Mouse (Mus musculus) stomach, postnatal 0 days (tissue): ENCODE results near the gene Kank4. TPM values are rescaled to one million over a fixed set of nuclear protein-coding genes. Genes with fewer than 3 reads are reported as not detected.
"Not testable (repeated sequence)": the region's sequence is repeated elsewhere in the genome, so short reads cannot be mapped to it uniquely, and the experiment has no call there.

Experiments used
- ATAC-seq: fragments of 200-750 bp; cut with Nextera tagmentation; 2 replicates; pipeline ENCODE4 v1.8.0; 2017; ENCODE audit not compliant: low FRiP score, low TSS enrichment
- DNase-seq: peaks from one replicate; pipeline ENCODE4 v3.0.0-alpha.2; 2016; ENCODE audit warnings: low spot score
- H3K27ac ChIP-seq: fragments of 300-500 bp; sonication (generic); replicated peaks from 2 replicates; pipeline ENCODE4 v1.5.1; 2014; ENCODE audit warnings: mild to moderate bottlenecking, control low read depth
- H3K27me3 ChIP-seq: fragments of 300-500 bp; sonication (generic); 2 replicates; pipeline ENCODE4 v1.6.1; 2014; ENCODE audit warnings: low read length; ENCODE audit not compliant: control insufficient read depth, insufficient read depth
- H3K36me3 ChIP-seq: fragments of 300-500 bp; sonication (generic); 2 replicates; pipeline ENCODE4 v1.6.1; 2014; ENCODE audit warnings: low read length, mixed read lengths; ENCODE audit not compliant: control insufficient read depth, insufficient read depth
- H3K4me1 ChIP-seq: fragments of 300-500 bp; sonication (generic); replicated peaks from 2 replicates; pipeline ENCODE4 v1.6.1; 2014; ENCODE audit warnings: antibody characterized with exemption; ENCODE audit not compliant: control insufficient read depth, insufficient read depth
- H3K4me2 ChIP-seq: fragments of 300-500 bp; sonication (generic); replicated peaks from 2 replicates; pipeline ENCODE4 v1.6.1; 2014; ENCODE audit warnings: low read depth, mild to moderate bottlenecking, control low read depth, moderate library complexity
- H3K4me3 ChIP-seq: fragments of 300-500 bp; sonication (generic); 2 replicates; pipeline ENCODE4 v1.5.1; 2014; ENCODE audit warnings: low read depth, low read length, control low read depth
- H3K9ac ChIP-seq: fragments of 300-500 bp; sonication (generic); 2 replicates; pipeline ENCODE4 v1.6.1; 2014; ENCODE audit warnings: mild to moderate bottlenecking, low read length, control low read depth, mixed read lengths
- H3K9me3 ChIP-seq: fragments of 300-500 bp; sonication (generic); 2 replicates; pipeline ENCODE4 v1.6.1; 2016; ENCODE audit warnings: low read length; ENCODE audit not compliant: control insufficient read depth
- CTCF ChIP-seq: IDR thresholded peaks from 2 replicates; pipeline ENCODE4 v1.5.1; 2016; ENCODE audit warnings: antibody characterized with exemption, low read depth, mild to moderate bottlenecking, moderate library complexity
- EP300 ChIP-seq: optimal IDR thresholded peaks from 2 replicates; pipeline ENCODE3; 2016; ENCODE audit warnings: antibody characterized with exemption
- WGBS: fragments of 180-500 bp; shearing (Covaris S2); extraction: QIAGEN DNeasy Blood & Tissue Kit; methylation state at CpG from one replicate; pipeline ENCODE4 v1.1.7; 2014; 5-methylcytosine and 5-hydroxymethylcytosine counted together
- polyA plus RNA-seq: library from polyadenylated mRNA; unstranded; fragments of >200 nt; fragmentation: Nextera tagmentation; extraction: Ambion mirVana; gene quantifications from 2 replicates; pipeline ENCODE4 v1.2.1, GENCODE M21; 2015

Gene Kank4
- polyA plus RNA-seq, 1 experiment from 2014 or later, result 0.41 TPM

DNA sequence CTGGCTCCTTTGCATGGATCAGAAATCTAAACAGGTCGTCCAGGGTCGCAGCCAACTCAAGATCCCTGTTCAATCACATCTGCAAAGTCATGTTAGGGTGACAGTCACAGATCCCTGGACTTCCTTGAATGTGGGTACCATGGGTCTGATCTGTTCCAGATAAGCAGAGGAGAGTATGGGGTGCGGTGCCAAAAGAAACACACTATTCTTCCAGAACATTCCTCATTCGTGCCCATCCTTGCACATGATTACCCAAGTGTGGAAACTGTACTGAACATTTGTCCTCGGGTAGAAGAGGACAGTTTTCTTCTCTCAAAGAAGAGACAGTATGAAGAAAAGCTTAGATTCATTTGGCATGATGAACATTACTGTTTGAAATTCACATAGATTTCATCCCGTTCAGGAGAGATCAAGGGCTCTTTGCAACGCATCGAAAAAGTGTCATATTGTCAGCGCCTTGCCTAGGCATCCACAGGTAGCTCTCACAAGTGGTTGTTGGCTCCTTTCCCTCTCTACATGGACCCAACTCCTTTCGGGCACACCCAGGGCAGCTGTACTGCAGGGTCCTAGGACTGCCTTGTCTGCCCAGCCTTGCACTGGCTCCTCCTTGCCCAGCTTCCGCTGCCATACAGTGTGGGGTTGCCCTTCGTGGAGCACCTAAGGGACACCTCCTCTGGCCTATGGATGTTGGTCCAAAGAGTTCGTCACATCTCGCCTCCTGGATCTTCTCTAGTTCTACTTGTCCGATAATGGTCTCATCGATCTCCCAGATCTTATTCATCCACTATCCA is 20.6 kb upstream of the Kank4 start:
- Histone ChIP-seq H3K36me3 (no peaks in the 10 kb centered on the region), H3K4me3 (no peak overlapping the region), H3K4me2 (no peak overlapping the region), H3K27me3 (no peaks in the 10 kb centered on the region), H3K9ac (no peak overlapping the region), H3K4me1 (no peaks in the 10 kb centered on the region), H3K9me3 (no peaks in the 10 kb centered on the region), H3K27ac (no peak overlapping the region)
- ATAC-seq, result no peak
- DNase-seq, result no peak
- TF ChIP-seq EP300 (no peak), CTCF (no peak)
- 90% methylated on average over 16 of the region's 16 CpGs for WGBS

DNA sequence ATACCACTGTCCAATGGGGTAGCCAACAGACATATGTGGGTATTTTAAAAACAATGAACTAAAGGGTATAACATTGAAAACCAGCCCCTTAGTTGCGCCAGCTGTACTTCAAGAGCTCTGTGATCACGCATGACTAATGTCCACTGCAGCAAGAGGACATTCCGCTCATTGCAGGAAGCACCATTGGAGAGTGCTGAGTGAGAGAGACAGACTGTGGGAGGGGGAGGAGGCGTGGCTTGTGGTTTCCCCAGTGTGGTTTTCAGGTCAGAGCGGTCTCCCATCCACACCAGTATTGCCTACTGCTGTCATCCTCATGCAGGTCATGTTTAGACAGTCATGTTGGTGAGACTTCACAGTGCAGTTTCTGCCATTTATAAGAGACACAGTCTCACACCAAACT is 19.2 kb upstream of the Kank4 start:
- H3K4me1 ChIP-seq, result no peaks in the 10 kb centered on the region
- no peaks in the 10 kb centered on the region for H3K36me3 ChIP-seq
- H3K9me3 ChIP-seq, result no peaks in the 10 kb centered on the region
- no peak for DNase-seq
- H3K9ac ChIP-seq, result no peak overlapping the region
- no peak overlapping the region for H3K27ac ChIP-seq
- H3K4me3 ChIP-seq, result no peak overlapping the region
- no peaks in the 10 kb centered on the region for H3K27me3 ChIP-seq
- H3K4me2 ChIP-seq, result no peak overlapping the region
- 46% methylated on average over 5 of the region's 5 CpGs for WGBS
- ATAC-seq, result no peak
- TF ChIP-seq EP300, result no peak

DNA sequence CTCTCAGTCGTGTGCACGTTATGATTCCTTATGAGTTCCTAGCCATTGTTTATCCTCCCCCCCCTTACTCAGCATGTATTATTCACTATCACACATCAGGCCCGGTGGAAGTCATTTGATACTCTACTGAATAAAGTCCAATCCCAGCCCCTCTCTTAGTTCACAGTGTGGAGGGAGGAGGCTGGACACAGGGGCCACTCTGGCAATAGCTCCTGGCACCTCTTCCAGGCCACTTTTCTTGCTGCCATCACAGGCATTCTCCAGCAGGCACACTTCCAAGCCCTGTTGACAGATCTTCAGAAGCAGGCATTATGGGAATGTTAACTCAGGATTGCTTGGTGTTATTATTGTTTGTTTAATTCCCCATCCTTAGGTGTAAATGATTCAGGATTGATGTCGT is 17.4 kb upstream of the Kank4 start:
- H3K36me3 ChIP-seq, result no peaks in the 10 kb centered on the region
- no peak overlapping the region for H3K4me2 ChIP-seq
- WGBS, result 26% methylated on average over 4 of the region's 4 CpGs
- H3K4me1 ChIP-seq, result no peaks in the 10 kb centered on the region
- H3K9ac ChIP-seq, result no peak overlapping the region
- ATAC-seq, result no peak
- TF ChIP-seq EP300 (no peak), CTCF (no peak)
- H3K27ac ChIP-seq, result no peak overlapping the region
- DNase-seq, result no peak
- H3K4me3 ChIP-seq, result no peak overlapping the region
- no peaks in the 10 kb centered on the region for H3K9me3 ChIP-seq
- no peaks in the 10 kb centered on the region for H3K27me3 ChIP-seq

DNA sequence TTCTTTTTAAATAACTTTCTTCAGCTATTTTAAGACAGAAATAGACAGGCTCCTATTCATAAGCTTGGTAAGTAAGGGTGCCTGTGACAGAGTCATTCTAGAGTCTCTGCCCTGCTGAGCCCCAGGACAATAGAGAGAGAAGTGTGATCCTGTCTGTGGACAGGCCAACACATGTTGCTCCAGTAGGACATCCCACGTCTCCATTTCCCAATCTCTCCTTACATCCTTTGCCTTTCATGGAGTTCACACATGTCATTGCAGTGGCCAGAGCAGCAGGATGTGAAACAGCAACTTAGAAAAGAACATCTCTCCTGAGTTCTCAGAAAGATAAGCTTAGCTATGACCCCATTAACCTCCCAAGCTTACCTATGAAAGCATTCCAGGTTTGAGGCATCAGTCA is 14.4 kb upstream of the Kank4 start:
- no peak for TF ChIP-seq EP300
- TF ChIP-seq CTCF, result no peak
- DNase-seq (no peak), ATAC-seq (no peak)
- Histone ChIP-seq H3K4me2 (no peak overlapping the region), H3K4me1 (no peaks in the 10 kb centered on the region), H3K36me3 (no peaks in the 10 kb centered on the region), H3K4me3 (no peak overlapping the region), H3K9ac (no peak overlapping the region), H3K27me3 (no peaks in the 10 kb centered on the region), H3K9me3 (no peaks in the 10 kb centered on the region), H3K27ac (no peak overlapping the region)
- WGBS, result 48% methylated on average over 1 of the region's 1 CpGs

DNA sequence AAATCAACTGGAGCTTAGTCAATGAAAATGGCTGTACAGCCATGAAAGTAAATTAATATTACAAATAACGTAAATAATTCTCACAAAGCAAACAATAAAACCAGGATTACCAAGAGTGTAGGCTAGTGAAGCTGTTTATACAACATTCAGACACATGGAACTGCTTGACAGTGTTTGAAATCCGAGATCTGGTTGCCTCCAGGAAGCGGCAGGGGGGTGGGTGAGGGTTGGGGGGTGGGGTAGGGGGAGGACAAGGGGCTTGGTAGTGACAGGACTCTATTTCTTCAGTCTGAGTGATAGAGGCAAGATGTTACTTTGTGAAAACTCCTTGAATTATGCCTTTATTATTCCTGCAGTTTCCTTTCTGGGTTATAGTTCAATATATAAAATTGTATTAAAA is 9.4 kb upstream of the Kank4 start:
- no peak overlapping the region for H3K9ac ChIP-seq
- H3K9me3 ChIP-seq, result no peaks in the 10 kb centered on the region
- no peak overlapping the region for H3K4me2 ChIP-seq
- no peaks in the 10 kb centered on the region for H3K4me1 ChIP-seq
- no peak for ATAC-seq
- H3K27me3 ChIP-seq, result no peaks in the 10 kb centered on the region
- no peak overlapping the region for H3K4me3 ChIP-seq
- H3K27ac ChIP-seq, result no peak overlapping the region
- H3K36me3 ChIP-seq, result no peaks in the 10 kb centered on the region
- WGBS, result 28% methylated on average over 3 of the region's 3 CpGs
- TF ChIP-seq CTCF (no peak), EP300 (no peak)
- no peak for DNase-seq

DNA sequence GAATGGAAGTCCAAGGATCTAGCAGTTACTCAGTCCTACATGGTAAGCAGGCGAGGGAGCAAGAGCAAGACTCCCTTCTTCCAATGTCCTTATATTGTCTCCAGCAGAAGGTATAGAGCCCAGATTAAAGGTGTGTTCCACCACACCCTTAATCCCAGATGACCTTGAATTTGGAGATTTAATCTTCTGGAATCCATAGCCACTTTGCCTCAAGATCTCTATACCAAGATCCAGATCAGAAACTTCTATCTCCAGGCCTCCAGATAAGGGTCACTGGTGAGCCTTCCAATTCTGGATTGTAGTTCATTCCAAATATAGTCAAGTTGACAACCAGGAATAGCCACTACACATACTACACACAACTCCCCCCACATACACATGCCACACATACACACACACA is 6.4 kb upstream of the Kank4 start, which contains the start of gene I0C0044D17Rik:
I0C0044D17Rik (minus strand) TSS at position 101 of the 400 bp plus-strand sequence.
- H3K4me1 ChIP-seq, H3K36me3 ChIP-seq, H3K4me3 ChIP-seq, ATAC-seq, H3K27ac ChIP-seq, H3K4me2 ChIP-seq, H3K9me3 ChIP-seq, H3K27me3 ChIP-seq, DNase-seq, H3K9ac ChIP-seq: not testable (repeated sequence)
- 82% methylated on average over 1 of the region's 1 CpGs for WGBS
